Mouse (Mus musculus): ENCODE measurements around the gene H1fnt. TPM values are rescaled to one million over a fixed set of nuclear protein-coding genes. Genes with fewer than 3 reads are reported as not detected.

Gene H1fnt
- polyA plus RNA-seq (2016; fragmentation: Nextera tagmentation; extraction: Ambion mirVana), result not detected in 2 replicates

- Histone ChIP-seq H3K4me3 (replicated peaks) (no peak within 1 kb of the TSS), H3K9ac (no peak within 1 kb of the TSS), H3K36me3 (replicated peaks) (no peaks in the 10 kb centered on the region), H3K4me2 (no peak within 1 kb of the TSS), H3K4me1 (no peaks in the 10 kb centered on the region), H3K9me3 (no peaks in the 10 kb centered on the region), H3K27ac (no peak within 1 kb of the TSS), H3K27me3 (no peaks in the 10 kb centered on the region)
- ATAC-seq (ENCODE audit: low FRiP score), result no peak
- 90% methylated on average over 8 of the region's 8 CpGs for WGBS
These were observed at the start of gene H1fnt for GRCm38 (mm10) chr15:98257193-98257592. TSS of gene H1fnt (minus strand) at chr15:98257293.

- Histone ChIP-seq H3K36me3 (replicated peaks) (no peaks in the 10 kb centered on the region), H3K4me1 (peaks cover 11% of the 10 kb centered on the region), H3K9me3 (0 out of 2 replicates have a peak, but pooled peaks cover 6% of the 10 kb centered on the region), H3K27ac (0 out of 2 replicates have a peak within 1 kb of the TSS, but pooled peaks have one; percentile 36), H3K27me3 (peaks cover 3% of the 10 kb centered on the region; the same call in 1 of the 2 replicates), H3K4me2 (peak within 1 kb of the TSS; percentile 94), H3K9ac (peak within 1 kb of the TSS; percentile 81), H3K4me3 (replicated peaks) (peak within 1 kb of the TSS; percentile 74)
- whole genome bisulfite sequencing, result 2% methylated on average over 46 of the region's 60 CpGs
- peak; percentile 60 for ATAC-seq (ENCODE audit: low FRiP score)
These were observed 38.8 kb upstream of the H1fnt start, which contains the start of gene Zfp641 for GRCm38 (mm10) chr15:98295628-98296551. TSS of gene Zfp641 (minus strand) at chr15:98296161.

GRCm38 (mm10) chr15:98293651-98294050 lies 36.6 kb upstream of the H1fnt start:
- Histone ChIP-seq H3K4me2 (no peak overlapping the region), H3K4me1 (peaks cover 11% of the 10 kb centered on the region), H3K9me3 (no peaks in the 10 kb centered on the region), H3K36me3 (replicated peaks) (no peaks in the 10 kb centered on the region), H3K27ac (no peak overlapping the region), H3K27me3 (peaks cover 3% of the 10 kb centered on the region; the same call in 1 of the 2 replicates), H3K9ac (no peak overlapping the region), H3K4me3 (replicated peaks) (no peak overlapping the region)
- WGBS, result 89% methylated on average over 8 of the region's 8 CpGs
- no peak for ATAC-seq (ENCODE audit: low FRiP score)

GRCm38 (mm10) chr15:98288566-98288965 lies 31.5 kb upstream of the H1fnt start:
- 71% methylated on average over 12 of the region's 12 CpGs for WGBS

GRCm38 (mm10) chr15:98286418-98286817 lies 29.3 kb upstream of the H1fnt start:
- no peaks in the 10 kb centered on the region for H3K27me3 ChIP-seq
- H3K4me2 ChIP-seq, result no peak overlapping the region
- H3K4me1 ChIP-seq, result no peaks in the 10 kb centered on the region
- no peaks in the 10 kb centered on the region for H3K36me3 ChIP-seq (replicated peaks)
- no peak overlapping the region for H3K9ac ChIP-seq
- no peaks in the 10 kb centered on the region for H3K9me3 ChIP-seq
- H3K27ac ChIP-seq, result no peak overlapping the region
- WGBS, result 74% methylated on average over 7 of the region's 7 CpGs
- ATAC-seq (ENCODE audit: low FRiP score), result no peak
- H3K4me3 ChIP-seq (replicated peaks), result no peak overlapping the region

More at GRCm38 (mm10) chr15:98288566-98288965, 31.5 kb upstream of the H1fnt start:
- Histone ChIP-seq H3K27ac (no peak overlapping the region), H3K4me3 (replicated peaks) (no peak overlapping the region), H3K36me3 (replicated peaks) (no peaks in the 10 kb centered on the region), H3K9ac (no peak overlapping the region), H3K9me3 (no peaks in the 10 kb centered on the region), H3K27me3 (no peaks in the 10 kb centered on the region), H3K4me1 (no peaks in the 10 kb centered on the region), H3K4me2 (no peak overlapping the region)
- no peak for ATAC-seq (ENCODE audit: low FRiP score)

GRCm38 (mm10) chr15:98257776-98258175 lies 683 bp upstream of the H1fnt start:
- H3K4me1 ChIP-seq, result no peaks in the 10 kb centered on the region
- no peak overlapping the region for H3K27ac ChIP-seq
- no peaks in the 10 kb centered on the region for H3K9me3 ChIP-seq
- no peaks in the 10 kb centered on the region for H3K36me3 ChIP-seq (replicated peaks)
- H3K27me3 ChIP-seq, result no peaks in the 10 kb centered on the region
- ATAC-seq (ENCODE audit: low FRiP score), result no peak
- no peak overlapping the region for H3K4me3 ChIP-seq (replicated peaks)
- H3K4me2 ChIP-seq, result no peak overlapping the region
- H3K9ac ChIP-seq, result no peak overlapping the region
- 89% methylated on average over 7 of the region's 7 CpGs for WGBS

GRCm38 (mm10) chr15:98256271-98256670 lies 822 bp downstream of the H1fnt start:
- H3K9ac ChIP-seq, result no peak overlapping the region
- no peak overlapping the region for H3K4me3 ChIP-seq (replicated peaks)
- H3K27me3 ChIP-seq, result no peaks in the 10 kb centered on the region
- H3K4me2 ChIP-seq, result no peak overlapping the region
- no peaks in the 10 kb centered on the region for H3K36me3 ChIP-seq (replicated peaks)
- no peak overlapping the region for H3K27ac ChIP-seq
- H3K9me3 ChIP-seq, result no peaks in the 10 kb centered on the region
- no peak for ATAC-seq (ENCODE audit: low FRiP score)
- 96% methylated on average over 13 of the region's 13 CpGs for WGBS
- H3K4me1 ChIP-seq, result no peaks in the 10 kb centered on the region

GRCm38 (mm10) chr15:98235442-98235841 lies 21.7 kb downstream of the H1fnt start:
- ATAC-seq (ENCODE audit: low FRiP score), result no peak
- no peak overlapping the region for H3K27ac ChIP-seq
- H3K4me3 ChIP-seq (replicated peaks), result no peak overlapping the region
- H3K9me3 ChIP-seq, result no peaks in the 10 kb centered on the region
- no peaks in the 10 kb centered on the region for H3K27me3 ChIP-seq
- H3K9ac ChIP-seq, result no peak overlapping the region
- no peaks in the 10 kb centered on the region for H3K4me1 ChIP-seq
- H3K4me2 ChIP-seq, result no peak overlapping the region
- 91% methylated on average over 4 of the region's 4 CpGs for WGBS
- no peaks in the 10 kb centered on the region for H3K36me3 ChIP-seq (replicated peaks)

- H3K4me2 ChIP-seq, result no peak within 1 kb of the TSS
- H3K27me3 ChIP-seq, result no peaks in the 10 kb centered on the region
- no peak within 1 kb of the TSS for H3K9ac ChIP-seq
- no peak for ATAC-seq (ENCODE audit: low FRiP score)
- no peak within 1 kb of the TSS for H3K27ac ChIP-seq
- no peaks in the 10 kb centered on the region for H3K9me3 ChIP-seq
- no peaks in the 10 kb centered on the region for H3K36me3 ChIP-seq (replicated peaks)
- no peaks in the 10 kb centered on the region for H3K4me1 ChIP-seq
- 91% methylated on average over 4 of the region's 4 CpGs for WGBS
- H3K4me3 ChIP-seq (replicated peaks), result no peak within 1 kb of the TSS
These were observed 22.7 kb downstream of the H1fnt start, which contains the start of gene Olfr286 for GRCm38 (mm10) chr15:98234350-98234749. TSS of gene Olfr286 (minus strand) at chr15:98234450.

GRCm38 (mm10) chr15:98226096-98226495 lies 31.0 kb downstream of the H1fnt start:
- Histone ChIP-seq H3K9ac (no peak overlapping the region), H3K27me3 (no peaks in the 10 kb centered on the region), H3K4me2 (no peak overlapping the region), H3K4me1 (no peaks in the 10 kb centered on the region), H3K9me3 (no peaks in the 10 kb centered on the region), H3K36me3 (replicated peaks) (no peaks in the 10 kb centered on the region), H3K4me3 (replicated peaks) (no peak overlapping the region), H3K27ac (no peak overlapping the region)
- ATAC-seq (ENCODE audit: low FRiP score), result no peak
- 62% methylated on average over 7 of the region's 7 CpGs for WGBS

- H3K9me3 ChIP-seq, result no peaks in the 10 kb centered on the region
- H3K4me1 ChIP-seq, result no peaks in the 10 kb centered on the region
- no peak overlapping the region for H3K9ac ChIP-seq
- H3K27ac ChIP-seq, result no peak overlapping the region
- no peak for ATAC-seq (ENCODE audit: low FRiP score)
- H3K36me3 ChIP-seq (replicated peaks), result no peaks in the 10 kb centered on the region
- WGBS, result 47% methylated on average over 16 of the region's 16 CpGs
- H3K4me3 ChIP-seq (replicated peaks), result no peak overlapping the region
- H3K27me3 ChIP-seq, result no peaks in the 10 kb centered on the region
- peak overlapping the region; percentile 24; the same call in 1 of the 2 replicates for H3K4me2 ChIP-seq
These were observed 31.5 kb downstream of the H1fnt start for GRCm38 (mm10) chr15:98225610-98226009.

GRCm38 (mm10) chr15:98222377-98222776 lies 34.7 kb downstream of the H1fnt start:
- Histone ChIP-seq H3K36me3 (replicated peaks) (no peaks in the 10 kb centered on the region), H3K27ac (no peak overlapping the region), H3K27me3 (no peaks in the 10 kb centered on the region), H3K9ac (no peak overlapping the region), H3K9me3 (no peaks in the 10 kb centered on the region), H3K4me2 (no peak overlapping the region), H3K4me3 (replicated peaks) (no peak overlapping the region), H3K4me1 (no peaks in the 10 kb centered on the region)
- ATAC-seq (ENCODE audit: low FRiP score), result no peak

All from forebrain, embryonic 12.5 days (tissue).